Mouse (Mus musculus): ENCODE measurements around the gene Hspa2.

Gene Hspa2

GRCm38 (mm10) chr12:76372881-76373818 is 30.8 kb upstream of the Hspa2 start:
- DNase-seq (ENCODE audit: low read depth, low spot score): peak; percentile 63
- no peaks in the 10 kb centered on the region for H3K27me3 ChIP-seq (ENCODE audit: control insufficient read depth, insufficient read depth, low read length, poor library complexity, severe bottlenecking)

GRCm38 (mm10) chr12:76373991-76374390 is 30.0 kb upstream of the Hspa2 start:
- DNase-seq (ENCODE audit: low read depth, low spot score): no peak
- no peaks in the 10 kb centered on the region for H3K27me3 ChIP-seq (ENCODE audit: control insufficient read depth, insufficient read depth, low read length, poor library complexity, severe bottlenecking)
- no peaks in the 10 kb centered on the region for H3K36me3 ChIP-seq (ENCODE audit: control insufficient read depth, insufficient read depth, low read length, poor library complexity, severe bottlenecking)

More at GRCm38 (mm10) chr12:76372881-76373818, 30.8 kb upstream of the Hspa2 start:
- H3K36me3 ChIP-seq (ENCODE audit: control insufficient read depth, insufficient read depth, low read length, poor library complexity, severe bottlenecking): no peaks in the 10 kb centered on the region

GRCm38 (mm10) chr12:76374911-76375310 is 29.1 kb upstream of the Hspa2 start:
- no peaks in the 10 kb centered on the region for H3K36me3 ChIP-seq (ENCODE audit: control insufficient read depth, insufficient read depth, low read length, poor library complexity, severe bottlenecking)
- no peak for DNase-seq (ENCODE audit: low read depth, low spot score)
- H3K27me3 ChIP-seq (ENCODE audit: control insufficient read depth, insufficient read depth, low read length, poor library complexity, severe bottlenecking): no peaks in the 10 kb centered on the region

DNA sequence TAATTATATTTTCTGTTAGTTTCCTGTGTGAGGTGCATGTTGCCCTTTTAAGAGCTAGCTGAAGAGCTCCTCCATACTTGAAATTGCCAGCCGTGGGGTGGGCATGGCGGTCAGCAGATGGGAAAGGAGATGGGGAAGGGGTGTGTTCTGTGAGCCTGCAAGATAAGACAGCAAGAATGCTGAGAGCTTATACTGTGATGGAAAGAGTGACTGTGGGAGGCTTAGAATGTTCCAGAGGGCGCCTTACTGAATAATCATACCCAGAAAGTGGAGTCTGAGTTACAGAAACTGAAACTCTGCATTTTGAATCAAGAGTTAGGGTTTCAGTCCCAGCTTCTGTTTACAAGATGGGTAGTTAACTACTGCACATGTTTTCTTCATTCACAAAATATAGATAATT is 28.5 kb upstream of the Hspa2 start:
- Histone ChIP-seq H3K27me3 (ENCODE audit: control insufficient read depth, insufficient read depth, low read length, poor library complexity, severe bottlenecking) (no peaks in the 10 kb centered on the region), H3K36me3 (ENCODE audit: control insufficient read depth, insufficient read depth, low read length, poor library complexity, severe bottlenecking) (no peaks in the 10 kb centered on the region)
- DNase-seq (ENCODE audit: low read depth, low spot score): peak; percentile 62

DNA sequence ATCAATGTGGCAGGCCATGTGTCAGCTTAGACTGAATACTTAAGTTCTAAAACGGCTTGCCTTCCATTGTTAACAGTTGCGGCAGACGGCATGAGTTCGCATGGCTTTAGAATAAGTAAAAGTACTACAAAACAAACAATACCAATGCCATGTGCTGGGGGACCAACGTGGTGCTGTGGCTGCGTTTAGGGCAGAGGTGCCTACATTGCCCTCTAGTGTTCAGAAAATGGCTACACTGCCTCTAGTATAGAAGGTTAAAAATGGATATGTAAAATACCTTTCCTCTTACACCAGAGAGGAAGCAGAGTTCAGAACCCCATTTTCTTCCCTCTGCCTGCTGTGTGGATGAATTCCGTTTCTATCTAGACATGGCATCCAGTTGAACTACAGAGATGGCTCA is 27.3 kb upstream of the Hspa2 start:
- DNase-seq (ENCODE audit: low read depth, low spot score): peak; percentile 85
- H3K36me3 ChIP-seq (ENCODE audit: control insufficient read depth, insufficient read depth, low read length, poor library complexity, severe bottlenecking): no peaks in the 10 kb centered on the region
- no peaks in the 10 kb centered on the region for H3K27me3 ChIP-seq (ENCODE audit: control insufficient read depth, insufficient read depth, low read length, poor library complexity, severe bottlenecking)

DNA sequence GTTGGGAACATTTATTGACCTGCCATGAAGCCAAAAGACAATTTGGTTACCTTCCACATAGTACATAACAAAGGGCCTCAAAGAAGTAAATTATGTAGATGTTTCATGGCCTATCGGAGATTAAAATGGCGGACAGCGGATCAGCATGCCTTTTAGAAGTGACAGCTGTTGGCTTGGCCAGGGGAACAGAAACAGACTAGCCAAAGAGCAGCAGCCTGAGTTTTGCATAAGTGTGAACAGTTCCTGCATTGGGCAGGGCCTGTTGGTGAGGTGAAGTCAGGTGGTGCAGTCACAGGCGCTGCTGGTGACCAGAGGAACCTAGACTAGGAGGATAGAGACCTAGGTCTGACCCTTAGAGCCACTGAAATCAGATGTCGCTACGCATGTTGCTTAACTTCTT is 26.9 kb upstream of the Hspa2 start:
- no peaks in the 10 kb centered on the region for H3K36me3 ChIP-seq (ENCODE audit: control insufficient read depth, insufficient read depth, low read length, poor library complexity, severe bottlenecking)
- H3K27me3 ChIP-seq (ENCODE audit: control insufficient read depth, insufficient read depth, low read length, poor library complexity, severe bottlenecking): no peaks in the 10 kb centered on the region
- DNase-seq (ENCODE audit: low read depth, low spot score): peak; percentile 75

GRCm38 (mm10) chr12:76377726-76378125 is 26.2 kb upstream of the Hspa2 start:
- no peaks in the 10 kb centered on the region for H3K27me3 ChIP-seq (ENCODE audit: control insufficient read depth, insufficient read depth, low read length, poor library complexity, severe bottlenecking)
- no peak for DNase-seq (ENCODE audit: low read depth, low spot score)
- no peaks in the 10 kb centered on the region for H3K36me3 ChIP-seq (ENCODE audit: control insufficient read depth, insufficient read depth, low read length, poor library complexity, severe bottlenecking)

DNA sequence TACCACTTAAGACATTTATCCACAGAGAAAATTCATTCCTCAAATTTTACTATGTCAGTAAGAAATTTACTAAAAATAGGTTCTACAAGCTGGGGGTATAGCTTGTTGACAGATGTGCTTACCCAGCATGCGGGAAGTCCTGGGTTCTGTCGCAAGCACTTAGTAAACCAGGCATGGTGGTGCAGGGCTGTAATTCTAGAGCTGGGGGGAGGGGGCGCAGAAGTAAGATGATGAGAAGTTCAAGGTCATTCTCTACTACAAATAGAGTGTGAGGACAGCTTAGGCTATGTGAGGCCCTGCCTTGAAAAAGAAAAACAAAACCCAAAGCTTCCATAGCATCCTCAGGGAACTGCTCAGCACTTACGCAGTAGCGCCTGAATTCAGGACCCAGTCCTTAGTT is 25.4 kb upstream of the Hspa2 start:
- no peaks in the 10 kb centered on the region for H3K36me3 ChIP-seq (ENCODE audit: control insufficient read depth, insufficient read depth, low read length, poor library complexity, severe bottlenecking)
- DNase-seq (ENCODE audit: low read depth, low spot score): no peak
- H3K27me3 ChIP-seq (ENCODE audit: control insufficient read depth, insufficient read depth, low read length, poor library complexity, severe bottlenecking): no peaks in the 10 kb centered on the region

DNA sequence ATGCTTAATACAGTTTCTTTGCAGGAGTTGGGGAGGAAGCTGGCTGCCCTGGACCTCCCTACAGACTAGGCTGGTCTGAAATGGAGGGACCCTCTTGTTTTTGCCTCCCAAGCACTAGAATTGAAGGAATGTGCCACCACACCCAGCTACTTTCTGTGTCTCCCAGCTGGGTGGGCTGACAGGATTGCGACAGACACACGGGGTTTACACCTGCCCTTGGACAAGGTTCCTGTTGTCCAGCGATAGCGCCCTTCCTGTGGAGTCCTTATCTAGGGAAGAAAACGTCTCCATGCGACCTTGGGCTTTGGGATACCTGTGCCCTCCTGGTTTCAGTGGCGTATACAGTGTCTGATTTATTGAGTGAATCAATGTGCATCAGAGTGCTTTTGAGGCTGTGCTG is 23.8 kb upstream of the Hspa2 start:
- no peak for DNase-seq (ENCODE audit: low read depth, low spot score)
- Histone ChIP-seq H3K27me3 (ENCODE audit: control insufficient read depth, insufficient read depth, low read length, poor library complexity, severe bottlenecking) (no peaks in the 10 kb centered on the region), H3K36me3 (ENCODE audit: control insufficient read depth, insufficient read depth, low read length, poor library complexity, severe bottlenecking) (no peaks in the 10 kb centered on the region)

- H3K36me3 ChIP-seq (ENCODE audit: control insufficient read depth, insufficient read depth, low read length, poor library complexity, severe bottlenecking): peaks cover 4% of the 10 kb centered on the region
Observed at GRCm38 (mm10) chr12:76385342-76385741, 18.6 kb upstream of the Hspa2 start.

DNA sequence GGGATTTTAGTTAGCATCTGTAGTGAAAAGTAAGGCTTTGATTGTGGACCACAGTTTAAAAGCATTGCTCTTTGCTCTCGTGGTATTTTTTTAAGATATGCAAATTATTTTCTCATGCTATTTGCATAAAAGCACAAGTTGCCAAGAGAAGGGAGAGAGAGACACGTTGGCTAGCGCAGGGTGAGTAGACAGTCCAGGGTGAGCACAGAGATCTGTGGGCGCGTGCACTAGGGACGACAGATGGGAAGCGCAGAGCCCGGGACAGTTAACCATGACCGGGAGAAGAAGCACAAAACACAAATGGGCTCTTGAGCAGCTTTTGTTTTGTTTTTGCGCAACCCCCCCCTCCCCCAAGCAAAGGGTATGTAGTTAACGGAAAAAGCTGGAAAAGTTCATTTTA is 15.2 kb upstream of the Hspa2 start:
- H3K36me3 ChIP-seq (ENCODE audit: control insufficient read depth, insufficient read depth, low read length, poor library complexity, severe bottlenecking): peaks cover 4% of the 10 kb centered on the region
- no peaks in the 10 kb centered on the region for H3K27me3 ChIP-seq (ENCODE audit: control insufficient read depth, insufficient read depth, low read length, poor library complexity, severe bottlenecking)
- no peak for DNase-seq (ENCODE audit: low read depth, low spot score)

More at GRCm38 (mm10) chr12:76385342-76385741, 18.6 kb upstream of the Hspa2 start:
- DNase-seq (ENCODE audit: low read depth, low spot score): no peak
- no peaks in the 10 kb centered on the region for H3K27me3 ChIP-seq (ENCODE audit: control insufficient read depth, insufficient read depth, low read length, poor library complexity, severe bottlenecking)

DNA sequence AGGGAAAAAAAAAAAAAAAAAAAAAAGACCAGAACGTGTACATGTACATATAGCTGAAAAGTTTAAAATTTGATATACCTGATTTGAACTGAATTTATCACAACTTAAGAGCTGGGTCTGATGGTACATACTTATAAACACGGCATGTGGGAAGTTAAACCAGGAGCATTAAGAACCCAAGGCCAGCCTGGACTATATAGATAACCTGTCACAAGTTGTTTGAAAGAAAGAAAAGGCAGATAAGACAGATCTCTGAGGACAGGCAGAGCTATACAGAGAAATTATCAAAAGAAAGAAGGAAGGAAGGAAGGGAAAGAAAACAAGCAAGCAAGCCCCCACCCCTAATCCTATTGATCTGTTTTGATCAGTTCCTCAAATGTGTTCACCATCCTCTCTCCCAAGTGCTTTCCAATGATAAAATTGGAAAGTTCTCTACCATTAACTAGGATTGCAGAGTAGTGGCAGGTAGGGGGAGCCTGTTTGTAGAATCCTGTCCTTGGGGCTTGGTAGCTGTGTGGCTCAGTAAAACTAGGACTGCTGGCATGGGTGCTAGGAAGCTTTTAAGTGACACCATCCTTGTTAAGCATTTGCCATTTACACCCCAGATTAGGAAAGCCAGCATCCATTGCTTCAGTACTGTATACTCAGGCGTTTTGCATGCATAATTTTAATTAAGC is 12.2 kb upstream of the Hspa2 start:
- no peak for DNase-seq (ENCODE audit: low read depth, low spot score)
- H3K27me3 ChIP-seq (ENCODE audit: control insufficient read depth, insufficient read depth, low read length, poor library complexity, severe bottlenecking): no peaks in the 10 kb centered on the region
- peaks cover 2% of the 10 kb centered on the region for H3K36me3 ChIP-seq (ENCODE audit: control insufficient read depth, insufficient read depth, low read length, poor library complexity, severe bottlenecking)

DNA sequence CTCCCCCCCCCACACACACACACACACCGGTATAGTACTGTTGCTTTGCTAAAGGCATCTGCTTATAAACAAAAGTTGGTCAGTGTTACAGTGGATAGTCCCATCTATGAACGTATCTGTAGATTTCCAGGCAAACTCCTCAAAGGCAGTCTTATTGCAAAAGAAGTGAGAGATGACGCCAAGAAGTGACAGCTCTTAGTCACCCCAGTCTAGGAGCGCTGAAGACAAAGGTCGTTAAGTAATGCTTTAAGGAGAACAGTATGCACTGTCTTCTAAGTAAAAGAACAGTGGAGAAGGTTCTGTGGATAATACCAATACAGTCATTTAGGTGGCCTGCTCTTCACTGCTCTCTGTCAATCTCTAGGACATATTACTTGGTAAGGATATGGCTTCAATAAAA is 11.0 kb upstream of the Hspa2 start:
- H3K36me3 ChIP-seq (ENCODE audit: control insufficient read depth, insufficient read depth, low read length, poor library complexity, severe bottlenecking): no peaks in the 10 kb centered on the region
- no peaks in the 10 kb centered on the region for H3K27me3 ChIP-seq (ENCODE audit: control insufficient read depth, insufficient read depth, low read length, poor library complexity, severe bottlenecking)
- no peak for DNase-seq (ENCODE audit: low read depth, low spot score)

DNA sequence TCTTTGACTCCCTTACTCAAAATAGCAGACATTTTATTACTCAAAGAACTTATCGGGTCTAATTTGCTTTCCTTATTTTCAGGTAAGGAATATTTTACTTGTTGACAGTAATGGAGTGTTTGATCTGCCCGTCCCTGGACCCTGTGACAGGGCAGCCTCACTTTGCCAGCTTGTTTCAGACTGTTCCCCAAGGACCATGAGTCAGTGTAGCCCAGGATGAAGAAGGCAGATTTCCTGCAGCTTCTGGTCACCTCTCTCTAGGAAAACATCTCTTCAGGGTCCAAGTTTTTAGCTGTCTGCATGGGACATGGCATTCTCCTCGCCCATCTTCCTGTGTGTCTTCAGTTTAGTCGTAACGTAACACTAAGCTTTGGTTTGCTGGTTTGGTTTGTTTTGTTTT is 6.7 kb upstream of the Hspa2 start:
- Histone ChIP-seq H3K27me3 (ENCODE audit: control insufficient read depth, insufficient read depth, low read length, poor library complexity, severe bottlenecking) (no peaks in the 10 kb centered on the region), H3K36me3 (ENCODE audit: control insufficient read depth, insufficient read depth, low read length, poor library complexity, severe bottlenecking) (no peaks in the 10 kb centered on the region)
- no peak for DNase-seq (ENCODE audit: low read depth, low spot score)

GRCm38 (mm10) chr12:76401674-76402073 is 2.3 kb upstream of the Hspa2 start:
- H3K36me3 ChIP-seq (ENCODE audit: control insufficient read depth, insufficient read depth, low read length, poor library complexity, severe bottlenecking): no peaks in the 10 kb centered on the region
- H3K27me3 ChIP-seq (ENCODE audit: control insufficient read depth, insufficient read depth, low read length, poor library complexity, severe bottlenecking): no peaks in the 10 kb centered on the region
- peak; percentile 50 for DNase-seq (ENCODE audit: low read depth, low spot score)

Data from splenic B cell, adult 2 months (primary cell).